Mouse (Mus musculus): ENCODE measurements at regions not wholly inside any gene's neighbourhood (a gene's known extent, or its start where the extent isn't known, plus 50 kb on each side); places are given as distances from the start of the nearest gene placed in this dataset.

GRCm38 (mm10) chr12:8070788-8071187 lies 93.3 kb downstream of the Apob start:
- H3K4me2 ChIP-seq (ENCODE audit: low read depth, low read length) = no peak overlapping the region
- TF ChIP-seq CTCF (IDR thresholded peaks at IDR 0.05; ENCODE audit: low read depth) = no peak
- no peak overlapping the region for H3K4me3 ChIP-seq (ENCODE audit: low read length)
- H3K4me1 ChIP-seq (ENCODE audit: insufficient read depth, low read length) = no peaks in the 10 kb centered on the region
- no peaks in the 10 kb centered on the region for H3K9me3 ChIP-seq (ENCODE audit: low read length)
- no peaks in the 10 kb centered on the region for H3K27me3 ChIP-seq (ENCODE audit: insufficient read depth, low read length)
- no peak overlapping the region for H3K27ac ChIP-seq
- no peak overlapping the region for H3K9ac ChIP-seq (replicated peaks; ENCODE audit: low read length)
- WGBS = 75% methylated on average over 6 of the region's 6 CpGs
- no peaks in the 10 kb centered on the region for H3K36me3 ChIP-seq (ENCODE audit: insufficient read depth, low read length)
- DNase-seq (ENCODE audit: low spot score) (no peak), ATAC-seq (no peak)

- H3K27ac ChIP-seq = no peak overlapping the region
- no peak overlapping the region for H3K9ac ChIP-seq (replicated peaks; ENCODE audit: low read length)
- H3K4me3 ChIP-seq (ENCODE audit: low read length) = no peak overlapping the region
- no peak for ATAC-seq
- H3K27me3 ChIP-seq (ENCODE audit: insufficient read depth, low read length) = no peaks in the 10 kb centered on the region
- no peaks in the 10 kb centered on the region for H3K4me1 ChIP-seq (ENCODE audit: insufficient read depth, low read length)
- H3K4me2 ChIP-seq (ENCODE audit: low read depth, low read length) = no peak overlapping the region
- 77% methylated on average over 4 of the region's 4 CpGs for WGBS
- H3K36me3 ChIP-seq (ENCODE audit: insufficient read depth, low read length) = no peaks in the 10 kb centered on the region
- no peak for TF ChIP-seq CTCF (IDR thresholded peaks at IDR 0.05; ENCODE audit: low read depth)
- H3K9me3 ChIP-seq (ENCODE audit: low read length) = no peaks in the 10 kb centered on the region
- DNase-seq (ENCODE audit: low spot score) = no peak
These were observed 93.8 kb downstream of the Apob start for GRCm38 (mm10) chr12:8071286-8071685.

DNA sequence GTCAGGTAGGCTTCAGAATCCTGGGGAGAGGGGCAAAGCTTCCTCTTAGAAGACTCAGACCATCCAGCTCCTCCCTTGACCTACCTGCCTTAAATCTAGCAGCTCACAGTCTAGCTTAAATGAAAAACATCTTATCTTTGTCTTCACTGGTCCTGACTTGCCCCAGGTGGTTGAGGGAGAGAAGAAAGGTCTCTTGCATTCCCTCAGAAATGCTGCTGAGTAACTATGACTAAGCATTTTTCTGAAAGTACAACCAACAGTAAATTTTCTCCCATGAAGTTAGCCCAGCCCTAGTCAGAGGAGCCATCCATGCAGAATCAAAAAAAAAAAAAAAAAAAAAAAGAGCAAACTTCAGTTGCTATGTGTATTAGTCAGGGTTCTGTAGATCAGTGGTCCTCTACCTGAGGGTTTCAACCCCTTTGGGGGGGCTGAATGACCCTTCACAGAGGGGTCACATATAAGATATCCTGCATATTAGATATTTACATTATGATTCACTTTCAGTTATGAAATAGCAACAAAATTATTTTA lies 98.6 kb downstream of the Apob start:
- H3K9me3 ChIP-seq (ENCODE audit: low read length) = no peaks in the 10 kb centered on the region
- ATAC-seq (no peak), DNase-seq (ENCODE audit: low spot score) (no peak)
- H3K4me2 ChIP-seq (ENCODE audit: low read depth, low read length) = no peak overlapping the region
- no peaks in the 10 kb centered on the region for H3K27me3 ChIP-seq (ENCODE audit: insufficient read depth, low read length)
- H3K4me3 ChIP-seq (ENCODE audit: low read length) = no peak overlapping the region
- no peaks in the 10 kb centered on the region for H3K4me1 ChIP-seq (ENCODE audit: insufficient read depth, low read length)
- TF ChIP-seq CTCF (IDR thresholded peaks at IDR 0.05; ENCODE audit: low read depth) = no peak
- H3K27ac ChIP-seq = no peak overlapping the region
- no peaks in the 10 kb centered on the region for H3K36me3 ChIP-seq (ENCODE audit: insufficient read depth, low read length)
- no peak overlapping the region for H3K9ac ChIP-seq (replicated peaks; ENCODE audit: low read length)

GRCm38 (mm10) chr12:8077346-8077745 lies 99.9 kb downstream of the Apob start:
- Histone ChIP-seq H3K9me3 (ENCODE audit: low read length) (no peaks in the 10 kb centered on the region), H3K9ac (replicated peaks; ENCODE audit: low read length) (no peak overlapping the region), H3K4me2 (ENCODE audit: low read depth, low read length) (no peak overlapping the region), H3K27ac (no peak overlapping the region), H3K4me3 (ENCODE audit: low read length) (no peak overlapping the region), H3K4me1 (ENCODE audit: insufficient read depth, low read length) (no peaks in the 10 kb centered on the region), H3K27me3 (ENCODE audit: insufficient read depth, low read length) (no peaks in the 10 kb centered on the region), H3K36me3 (ENCODE audit: insufficient read depth, low read length) (no peaks in the 10 kb centered on the region)
- WGBS = 90% methylated on average over 4 of the region's 4 CpGs
- no peak for TF ChIP-seq CTCF (IDR thresholded peaks at IDR 0.05; ENCODE audit: low read depth)
- DNase-seq (ENCODE audit: low spot score) (no peak), ATAC-seq (no peak)

DNA sequence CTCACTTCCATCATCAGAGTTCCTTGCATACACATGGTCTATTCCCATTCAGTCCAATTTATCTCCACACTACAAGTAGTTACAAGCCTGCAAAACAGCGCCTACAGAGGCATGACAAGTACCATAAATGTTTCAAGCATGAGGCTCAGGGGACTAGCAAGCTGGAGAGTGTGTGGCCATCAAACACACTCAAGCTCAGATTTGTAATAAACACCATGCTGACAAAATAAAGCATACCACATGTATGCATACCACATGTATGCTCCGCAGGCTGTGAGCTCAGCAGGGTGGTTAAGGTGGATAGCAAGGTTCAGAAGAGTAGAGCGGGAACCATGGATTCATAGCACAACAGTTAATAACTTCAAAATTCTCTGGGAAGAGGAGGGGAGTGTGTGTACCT lies 100.6 kb downstream of the Apob start:
- Histone ChIP-seq H3K4me1 (ENCODE audit: insufficient read depth, low read length) (no peaks in the 10 kb centered on the region), H3K27ac (no peak overlapping the region), H3K4me3 (ENCODE audit: low read length) (no peak overlapping the region), H3K27me3 (ENCODE audit: insufficient read depth, low read length) (no peaks in the 10 kb centered on the region), H3K9ac (replicated peaks; ENCODE audit: low read length) (no peak overlapping the region), H3K9me3 (ENCODE audit: low read length) (no peaks in the 10 kb centered on the region), H3K4me2 (ENCODE audit: low read depth, low read length) (no peak overlapping the region), H3K36me3 (ENCODE audit: insufficient read depth, low read length) (no peaks in the 10 kb centered on the region)
- ATAC-seq (no peak), DNase-seq (ENCODE audit: low spot score) (no peak)
- no peak for TF ChIP-seq CTCF (IDR thresholded peaks at IDR 0.05; ENCODE audit: low read depth)
- 91% methylated on average over 3 of the region's 3 CpGs for WGBS

GRCm38 (mm10) chr12:8082688-8083661 lies 105.5 kb downstream of the Apob start:
- DNase-seq (ENCODE audit: low spot score) = no peak
- Histone ChIP-seq H3K27me3 (ENCODE audit: insufficient read depth, low read length) (no peaks in the 10 kb centered on the region), H3K36me3 (ENCODE audit: insufficient read depth, low read length) (no peaks in the 10 kb centered on the region), H3K9ac (replicated peaks; ENCODE audit: low read length) (no peak overlapping the region), H3K4me2 (ENCODE audit: low read depth, low read length) (no peak overlapping the region), H3K9me3 (ENCODE audit: low read length) (no peaks in the 10 kb centered on the region), H3K4me3 (ENCODE audit: low read length) (no peak overlapping the region), H3K4me1 (ENCODE audit: insufficient read depth, low read length) (no peaks in the 10 kb centered on the region), H3K27ac (no peak overlapping the region)
- WGBS = 77% methylated on average over 8 of the region's 8 CpGs
- ATAC-seq = no peak
- no peak for TF ChIP-seq CTCF (IDR thresholded peaks at IDR 0.05; ENCODE audit: low read depth)

GRCm38 (mm10) chr12:8087958-8088357 lies 110.5 kb downstream of the Apob start:
- 86% methylated on average over 1 of the region's 3 CpGs for WGBS
- Histone ChIP-seq H3K27ac (no peak overlapping the region), H3K27me3 (ENCODE audit: insufficient read depth, low read length) (no peaks in the 10 kb centered on the region), H3K4me1 (ENCODE audit: insufficient read depth, low read length) (0 out of 2 replicates have a peak, but pooled peaks cover 2% of the 10 kb centered on the region), H3K9ac (replicated peaks; ENCODE audit: low read length) (no peak overlapping the region), H3K9me3 (ENCODE audit: low read length) (no peaks in the 10 kb centered on the region), H3K36me3 (ENCODE audit: insufficient read depth, low read length) (no peaks in the 10 kb centered on the region), H3K4me2 (ENCODE audit: low read depth, low read length) (no peak overlapping the region), H3K4me3 (ENCODE audit: low read length) (no peak overlapping the region)
- no peak for TF ChIP-seq CTCF (IDR thresholded peaks at IDR 0.05; ENCODE audit: low read depth)
- DNase-seq (ENCODE audit: low spot score) = no peak
- ATAC-seq = no peak

Measured in hindbrain, postnatal 0 days (tissue).